Mouse (Mus musculus) spleen, adult 2 months (tissue): ENCODE data around the gene Rtn4rl2.

Source experiments
- CTCF ChIP-seq: fragments of 200-500 bp; IDR thresholded peaks from 2 replicates; pipeline ENCODE4 v1.5.1; 2011; ENCODE audit warnings: mild to moderate bottlenecking, inconsistent platforms; ENCODE audit not compliant: insufficient read depth, insufficient read length, insufficient replicate concordance; ENCODE audit errors: extremely low read depth
- POLR2A ChIP-seq: fragments of 200-500 bp; IDR thresholded peaks from 2 replicates; pipeline ENCODE4 v1.6.1; 2011; ENCODE audit warnings: low read depth, low read length, inconsistent platforms

DNA sequence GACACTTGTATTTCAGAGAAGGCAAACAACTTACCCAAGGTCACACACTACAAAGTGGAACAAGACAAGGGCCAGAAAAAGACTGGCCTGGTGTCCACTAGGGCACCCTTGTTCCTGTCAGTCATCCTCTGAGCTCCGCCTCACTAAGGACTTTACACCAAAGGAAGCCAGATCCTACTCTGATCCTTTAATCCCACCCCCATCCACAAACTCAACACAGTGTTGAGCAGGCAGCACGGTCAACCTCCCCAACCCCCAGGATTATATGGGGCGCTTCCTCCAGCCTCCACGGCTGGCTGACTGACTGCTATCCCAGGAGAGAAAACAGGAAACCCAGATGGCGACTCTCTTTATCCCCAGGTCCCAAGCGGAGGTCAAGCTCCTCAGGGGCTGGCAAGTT is 3.4 kb downstream of the Rtn4rl2 start:
- TF ChIP-seq CTCF: no peak
- no peak for TF ChIP-seq POLR2A
